Mouse (Mus musculus) MEL (cell line): ENCODE data around the gene Pld4. TPM values are rescaled to one million over a fixed set of nuclear protein-coding genes. Genes with fewer than 3 reads are reported as not detected.
A peak's percentile ranks its signal among the peaks of the same experiment; 100 is the strongest.

Experiments
- DNase-seq: peaks from one replicate; pipeline ENCODE4 v3.0.0; 2011; ENCODE audit warnings: low read depth, low spot score
- H3K27ac ChIP-seq: 2 replicates; pipeline ENCODE4 v1.5.1; 2012; ENCODE audit warnings: low read depth, mild to moderate bottlenecking, control low read depth, low read length, moderate library complexity; ENCODE audit not compliant: control insufficient read depth
- H3K27me3 ChIP-seq, 2 experiments: fragments of 150-350 bp in 1 of 2; sonication (generic) in 1 of 2; 2 replicates each; pipeline ENCODE4 v1.6.1; 2012; ENCODE audit warnings: low read length in 2 of 2, mild to moderate bottlenecking in 2 of 2, improper control_type of control experiment in 1 of 2, moderate library complexity in 1 of 2; ENCODE audit not compliant: insufficient read depth in 2 of 2, control insufficient read depth in 1 of 2
- H3K36me3 ChIP-seq, 2 experiments: 2 replicates each; pipeline ENCODE4 v1.6.1; 2012 to 2014; ENCODE audit warnings: low read length in 2 of 2, improper control_type of control experiment in 1 of 2, inconsistent platforms in 1 of 2, mild to moderate bottlenecking in 1 of 2; ENCODE audit not compliant: insufficient read depth in 2 of 2, control insufficient read depth in 1 of 2
- H3K4me1 ChIP-seq, 2 experiments: fragments of 150-350 bp in 1 of 2; sonication (generic) in 1 of 2; 2 replicates each; pipeline ENCODE4 v1.6.1; 2012; ENCODE audit warnings: low read length in 2 of 2, improper control_type of control experiment in 1 of 2, mild to moderate bottlenecking in 1 of 2; ENCODE audit not compliant: insufficient read depth in 2 of 2, control insufficient read depth in 1 of 2
- H3K4me3 ChIP-seq, 2 experiments: fragments of 150-350 bp in 1 of 2; sonication (generic) in 1 of 2; 2 replicates each; pipeline ENCODE4 v1.5.1; 2012; ENCODE audit warnings: low read depth in 2 of 2, low read length in 2 of 2, mild to moderate bottlenecking in 2 of 2, moderate library complexity in 2 of 2, control low read depth in 1 of 2, improper control_type of control experiment in 1 of 2; ENCODE audit not compliant: control insufficient read depth in 1 of 2, insufficient read depth in 1 of 2
- H3K79me2 ChIP-seq: 2 replicates; pipeline ENCODE4 v1.6.1; 2012; ENCODE audit warnings: mild to moderate bottlenecking, low read length, moderate library complexity; ENCODE audit not compliant: control insufficient read depth, poor library complexity, insufficient read depth
- H3K9ac ChIP-seq: 2 replicates; pipeline ENCODE4 v1.6.1; 2012; ENCODE audit warnings: low read depth, mild to moderate bottlenecking, control low read depth, low read length, moderate library complexity; ENCODE audit not compliant: control insufficient read depth, poor library complexity, severe bottlenecking
- H3K9me3 ChIP-seq: fragments of 150-350 bp; sonication (generic); replicated peaks from 2 replicates; pipeline ENCODE4 v1.6.1; 2012; ENCODE audit warnings: mild to moderate bottlenecking, low read length, improper control_type of control experiment, moderate library complexity; ENCODE audit not compliant: insufficient read depth
- BHLHE40 ChIP-seq: IDR thresholded peaks from 2 replicates; pipeline ENCODE4 v1.6.1; 2012; ENCODE audit warnings: low read depth, mild to moderate bottlenecking, inconsistent platforms, low read length, improper control_type of control experiment, borderline replicate concordance
- CTCF ChIP-seq, 3 experiments: IDR thresholded peaks in 2 of 3; conservative IDR thresholded peaks in 1 of 3; 2 replicates each; pipeline ENCODE4 v1.5.1; 2011 to 2012; ENCODE audit warnings: low read length in 3 of 3, low read depth in 2 of 3, mild to moderate bottlenecking in 2 of 3, improper control_type of control experiment in 1 of 3, inconsistent platforms in 1 of 3, mixed read lengths in 1 of 3, moderate library complexity in 1 of 3; ENCODE audit not compliant: control insufficient read depth in 1 of 3, insufficient read depth in 1 of 3, poor library complexity in 1 of 3, severe bottlenecking in 1 of 3
- E2F4 ChIP-seq: IDR thresholded peaks from 2 replicates; pipeline ENCODE4 v1.6.1; 2011; ENCODE audit warnings: low read depth, low read length, improper control_type of control experiment, borderline replicate concordance
- EP300 ChIP-seq, 2 experiments: IDR thresholded peaks; 2 replicates each; pipeline ENCODE4 v1.6.1; 2011; ENCODE audit warnings: improper control_type of control experiment in 2 of 2, low read length in 2 of 2, low read depth in 1 of 2, mild to moderate bottlenecking in 1 of 2
- GATA1 ChIP-seq: IDR thresholded peaks from 2 replicates; pipeline ENCODE4 v1.6.1; 2011; ENCODE audit warnings: low read depth, low read length, improper control_type of control experiment
- HCFC1 ChIP-seq: IDR thresholded peaks from 2 replicates; pipeline ENCODE4 v1.6.1; 2012; ENCODE audit warnings: low read depth, mild to moderate bottlenecking, inconsistent platforms, low read length, improper control_type of control experiment, moderate library complexity
- KAT2A ChIP-seq: conservative IDR thresholded peaks from 2 replicates; pipeline ENCODE4 v1.6.1; 2012; ENCODE audit warnings: low read depth, low read length, improper control_type of control experiment, inconsistent platforms
- NELFE ChIP-seq: IDR thresholded peaks from 2 replicates; pipeline ENCODE4 v1.6.1; 2011; ENCODE audit warnings: low read depth, low read length, improper control_type of control experiment
- POLR2A ChIP-seq, 2 experiments: IDR thresholded peaks; 2 replicates each; pipeline ENCODE4 v1.6.1; 2011 to 2012; ENCODE audit warnings: low read length in 2 of 2, mild to moderate bottlenecking in 2 of 2, control low read depth in 1 of 2, improper control_type of control experiment in 1 of 2, low read depth in 1 of 2, moderate library complexity in 1 of 2; ENCODE audit not compliant: control insufficient read depth in 1 of 2, insufficient read depth in 1 of 2, poor library complexity in 1 of 2
- POLR2AphosphoS2 ChIP-seq: IDR thresholded peaks from 2 replicates; pipeline ENCODE4 v1.6.1; 2011; ENCODE audit warnings: low read length, improper control_type of control experiment
- POLR2AphosphoS5 ChIP-seq: IDR thresholded peaks from 2 replicates; pipeline ENCODE4 v1.6.1; 2012; ENCODE audit warnings: low read depth, borderline replicate concordance, mild to moderate bottlenecking, inconsistent platforms, low read length, moderate library complexity, mixed read lengths
- RCOR1 ChIP-seq: IDR thresholded peaks from 2 replicates; pipeline ENCODE4 v1.6.1; 2012; ENCODE audit warnings: low read depth, mild to moderate bottlenecking, inconsistent platforms, low read length, improper control_type of control experiment
- TAL1 ChIP-seq: IDR thresholded peaks from 2 replicates; pipeline ENCODE4 v1.6.1; 2012; ENCODE audit warnings: mild to moderate bottlenecking, inconsistent platforms, low read length, moderate library complexity, mixed read lengths
- TBP ChIP-seq: IDR thresholded peaks from 2 replicates; pipeline ENCODE4 v1.8.0; 2011; ENCODE audit warnings: low read depth, low read length, improper control_type of control experiment
- TCF12 ChIP-seq: IDR thresholded peaks from 2 replicates; pipeline ENCODE4 v1.6.1; 2014; ENCODE audit warnings: low read depth, mild to moderate bottlenecking, inconsistent platforms, low read length, improper control_type of control experiment, moderate library complexity
- USF2 ChIP-seq, 2 experiments: IDR thresholded peaks; 2 replicates each; pipeline ENCODE4 v1.6.1; 2011 to 2012; ENCODE audit warnings: improper control_type of control experiment in 2 of 2, low read length in 2 of 2, borderline replicate concordance in 1 of 2, inconsistent platforms in 1 of 2, low read depth in 1 of 2, mild to moderate bottlenecking in 1 of 2; ENCODE audit not compliant: insufficient read depth in 1 of 2
- ZC3H11A ChIP-seq: IDR thresholded peaks from 2 replicates; pipeline ENCODE4 v1.6.1; 2012; ENCODE audit warnings: low read depth, mild to moderate bottlenecking, inconsistent platforms, low read length, improper control_type of control experiment
- ZKSCAN1 ChIP-seq: IDR thresholded peaks from 2 replicates; pipeline ENCODE4 v1.6.1; 2012; ENCODE audit warnings: low read depth, mild to moderate bottlenecking, inconsistent platforms, low read length, improper control_type of control experiment, moderate library complexity
- polyA plus RNA-seq, 2 experiments: library from polyadenylated mRNA; stranded (reverse) in 1 of 2; unstranded in 1 of 2; fragments of >175 nt in 1 of 2; fragments of >200 nt in 1 of 2; gene quantifications; 2 replicates each; pipeline versions ENCODE4 v1.2.1 to v1.2.4; 2012; ENCODE audit warnings: low replicate concordance in 2 of 2, low read depth in 1 of 2; ENCODE audit not compliant: insufficient read length in 2 of 2, insufficient read depth in 1 of 2, missing spikeins in 1 of 2
- total RNA-seq: library from RNA; depleted of rRNA; stranded (reverse); fragments of 300-350 nt; gene quantifications from 2 replicates; pipeline ENCODE4 v1.2.3, GENCODE M21; 2012

The Pld4 gene
- total and polyA plus RNA-seq, 3 experiments: 9.7 to 16.4 TPM; not detected in 1

DNA sequence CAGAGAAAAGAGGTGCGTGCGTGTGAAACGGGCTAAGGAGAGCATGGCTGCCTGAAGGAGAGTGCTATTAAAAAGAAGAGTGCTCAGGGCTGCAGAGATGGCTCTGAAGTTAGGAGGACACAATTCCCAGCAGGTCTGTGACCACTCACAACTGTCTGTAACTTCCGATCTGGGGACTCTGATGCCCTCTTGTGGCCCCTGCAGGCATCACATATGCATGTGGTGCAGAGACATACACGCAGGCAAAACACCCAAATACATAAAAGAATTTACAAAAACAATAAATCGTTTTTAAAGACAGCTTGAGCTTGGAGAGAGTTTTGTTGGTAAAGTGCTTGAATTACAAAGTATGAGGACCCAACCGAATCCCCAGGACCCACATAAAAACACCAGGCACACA is 43.3 kb upstream of the Pld4 start (continued):
- TF ChIP-seq TAL1 (no peak), POLR2A (IDR thresholded peaks at IDR 0.05; ENCODE audit: control insufficient read depth in 1 of 2, insufficient read depth in 1 of 2, low read depth in 1 of 2, low read length in 2 of 2, poor library complexity in 1 of 2) (no peak), GATA1 (no peak), NELFE (0 out of 2 replicates have a peak, but pooled peaks have one; percentile 27), HCFC1 (peak; percentile 66), RCOR1 (no peak), E2F4 (no peak), KAT2A (no peak), CTCF (IDR thresholded peaks at IDR 0.05 in 2 of 3, conservative IDR thresholded peaks at IDR 0.05 in 1 of 3; ENCODE audit: control insufficient read depth in 1 of 3, insufficient read depth in 1 of 3, low read depth in 2 of 3, low read length in 3 of 3, poor library complexity in 1 of 3, severe bottlenecking in 1 of 3) (peak; percentile 99 to 100 (median 100)), USF2 (IDR thresholded peaks at IDR 0.05; ENCODE audit: borderline replicate concordance in 1 of 2, insufficient read depth in 1 of 2, low read depth in 1 of 2, low read length in 2 of 2) (no peak), ZC3H11A (peak; percentile 86), TBP (peak; percentile 59; the same call in 1 of the 2 replicates)

DNA sequence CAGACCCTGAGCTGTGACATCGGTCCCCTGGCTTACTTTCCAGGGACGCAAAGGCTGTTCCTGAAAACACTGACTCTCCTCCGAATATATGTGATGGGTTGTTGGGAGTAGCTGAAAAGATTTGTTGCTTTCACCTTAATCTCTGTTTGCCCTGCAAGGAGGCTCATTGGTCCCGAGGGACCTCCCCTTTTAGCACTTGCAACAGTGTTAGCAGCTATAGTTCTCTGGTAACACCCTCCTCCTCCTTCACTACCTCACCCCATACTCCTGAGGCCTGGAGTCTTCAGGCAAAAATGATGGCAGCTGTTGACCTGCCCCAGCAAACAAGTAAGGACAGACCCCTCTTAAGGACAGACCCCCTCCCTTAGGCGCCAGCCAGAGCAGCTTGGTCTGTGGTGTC is 41.5 kb upstream of the Pld4 start:
- Histone ChIP-seq H3K27ac (no peak overlapping the region), H3K27me3 (peaks cover 0 to 2% of the 10 kb centered on the region in 2 experiments; a peak in 1 of 4 replicates), H3K4me1 (peaks cover 0 to 14% of the 10 kb centered on the region in 2 experiments; a peak in 3 of 4 replicates), H3K36me3 (0 out of 4 replicates have a peak, but pooled peaks cover 0 to 2% of the 10 kb centered on the region in 2 experiments), H3K9me3 (no peaks in the 10 kb centered on the region), H3K9ac (no peak overlapping the region), H3K4me3 (no peak overlapping the region), H3K79me2 (no peaks in the 10 kb centered on the region; the same call in 1 of the 2 replicates)
- DNase-seq: no peak
- TF ChIP-seq BHLHE40: no peak
- TF ChIP-seq EP300 (IDR thresholded peaks at IDR 0.05; ENCODE audit: low read depth in 1 of 2, low read length in 2 of 2): no peak
- no peak for TF ChIP-seq POLR2AphosphoS5
- no peak for TF ChIP-seq USF2 (IDR thresholded peaks at IDR 0.05; ENCODE audit: borderline replicate concordance in 1 of 2, insufficient read depth in 1 of 2, low read depth in 1 of 2, low read length in 2 of 2)

DNA sequence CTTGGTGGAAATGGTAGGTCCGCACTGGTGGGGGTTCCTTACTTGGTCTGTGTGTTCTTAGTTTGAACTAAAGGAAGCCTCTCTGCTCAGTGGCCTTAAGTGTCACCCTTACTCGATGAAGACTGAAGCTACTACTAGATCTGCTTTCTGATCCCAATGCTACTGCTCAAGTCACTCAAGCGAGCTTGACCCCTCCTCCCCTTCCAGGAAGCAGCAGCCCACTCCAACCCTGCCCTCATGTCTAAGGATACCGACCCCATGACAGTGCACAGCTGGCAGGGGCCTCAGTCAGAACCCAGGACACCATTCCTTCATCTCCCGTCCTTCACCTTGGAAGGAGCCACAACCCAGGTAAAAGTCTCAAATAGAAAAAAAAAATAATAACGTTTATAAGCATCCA is 40.2 kb upstream of the Pld4 start, which contains the start of gene Cep170b:
Cep170b (plus strand) TSS at position 240 of the 400 bp plus-strand sequence.
- no peaks in the 10 kb centered on the region for H3K9me3 ChIP-seq
- no peak within 1 kb of the TSS for H3K4me3 ChIP-seq
- DNase-seq: no peak
- 0 out of 4 replicates have a peak, but pooled peaks cover 0 to 2% of the 10 kb centered on the region in 2 experiments for H3K36me3 ChIP-seq
- TF ChIP-seq TBP (no peak), E2F4 (no peak), HCFC1 (no peak), POLR2AphosphoS2 (no peak), TCF12 (no peak), ZKSCAN1 (no peak)
- TF ChIP-seq, all 39 proteins: peak for 0
- peaks cover 0 to 2% of the 10 kb centered on the region in 2 experiments; a peak in 1 of 4 replicates for H3K27me3 ChIP-seq
- H3K27ac ChIP-seq: no peak within 1 kb of the TSS
- no peaks in the 10 kb centered on the region; the same call in 1 of the 2 replicates for H3K79me2 ChIP-seq
- H3K4me1 ChIP-seq: peaks cover 0 to 14% of the 10 kb centered on the region in 2 experiments; a peak in 3 of 4 replicates
- no peak within 1 kb of the TSS for H3K9ac ChIP-seq
